Mouse (Mus musculus) C2C12 (cell line): ENCODE data around the gene Ecm1.

Source experiments
- CEBPB ChIP-seq: IDR thresholded peaks from one replicate; pipeline ENCODE4 v1.6.1; 2011; ENCODE audit warnings: low read depth, mild to moderate bottlenecking, control low read depth, moderate library complexity
- CTCF ChIP-seq: IDR thresholded peaks from one replicate; pipeline ENCODE4 v1.5.1; 2011; ENCODE audit not compliant: control insufficient read depth, insufficient read depth, insufficient read length
- FOSL1 ChIP-seq: IDR thresholded peaks from one replicate; pipeline ENCODE4 v1.8.0; 2011; ENCODE audit warnings: mild to moderate bottlenecking, low read length; ENCODE audit not compliant: poor library complexity, insufficient read depth, severe bottlenecking
- MAX ChIP-seq: IDR thresholded peaks from one replicate; pipeline ENCODE4 v1.6.1; 2011; ENCODE audit warnings: mild to moderate bottlenecking, control low read depth
- MYOD1 ChIP-seq: IDR thresholded peaks from one replicate; pipeline ENCODE4 v1.6.1; 2011; ENCODE audit warnings: low read depth; ENCODE audit not compliant: control insufficient read depth, insufficient read length
- MYOG ChIP-seq: IDR thresholded peaks from one replicate; pipeline ENCODE4 v1.6.1; 2011; ENCODE audit not compliant: control insufficient read depth, insufficient read length; ENCODE audit errors: extremely low read depth
- USF1 ChIP-seq: IDR thresholded peaks from one replicate; pipeline ENCODE4 v1.6.1; 2011; ENCODE audit warnings: low read depth, mild to moderate bottlenecking, control low read depth, moderate library complexity

- TF ChIP-seq MAX, result no peak
- TF ChIP-seq CTCF, result no peak
- TF ChIP-seq MYOG, result no peak
- no peak for TF ChIP-seq FOSL1
- no peak for TF ChIP-seq CEBPB
- no peak for TF ChIP-seq USF1
- TF ChIP-seq MYOD1, result no peak
Measured at GRCm38 (mm10) chr3:95765534-95765933, 26.2 kb upstream of the Ecm1 start.
